Mouse (Mus musculus): ENCODE data around the gene Crtac1.

The Crtac1 gene

GRCm38 (mm10) chr19:42431485-42432190, at the start of gene Crtac1:
Gene Crtac1, minus strand, starts transcription at chr19:42431783.
- in situ Hi-C loops (cut with MboI; ENCODE audit: low sequenced_read_pairs), result no loop called here

- in situ Hi-C loops (cut with MboI; ENCODE audit: low sequenced_read_pairs), result no loop called here
Observed at GRCm38 (mm10) chr19:42478303-42478702, 46.7 kb upstream of the Crtac1 start.

DNA sequence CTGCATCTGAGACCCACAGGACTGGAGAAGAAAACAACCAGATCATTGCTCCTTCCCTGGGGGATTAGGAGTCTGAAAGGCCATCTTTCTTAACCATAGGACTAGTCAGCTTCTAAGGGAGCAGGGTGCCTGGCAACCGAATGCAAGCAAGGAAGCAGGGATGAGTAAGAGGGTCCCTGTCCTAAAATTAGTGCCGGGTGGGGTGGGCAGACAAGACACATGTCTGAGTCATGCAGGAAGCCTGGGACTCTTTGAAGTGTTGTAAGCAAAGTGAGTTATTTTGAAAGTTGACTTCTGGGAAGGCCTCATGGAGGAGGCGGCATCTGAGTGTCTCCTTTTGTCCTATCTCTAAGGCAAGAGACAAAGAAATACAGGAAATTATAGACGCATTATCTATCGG, 46.2 kb upstream of the Crtac1 start:
- in situ Hi-C loops (cut with MboI; ENCODE audit: low sequenced_read_pairs), result no loop called here

DNA sequence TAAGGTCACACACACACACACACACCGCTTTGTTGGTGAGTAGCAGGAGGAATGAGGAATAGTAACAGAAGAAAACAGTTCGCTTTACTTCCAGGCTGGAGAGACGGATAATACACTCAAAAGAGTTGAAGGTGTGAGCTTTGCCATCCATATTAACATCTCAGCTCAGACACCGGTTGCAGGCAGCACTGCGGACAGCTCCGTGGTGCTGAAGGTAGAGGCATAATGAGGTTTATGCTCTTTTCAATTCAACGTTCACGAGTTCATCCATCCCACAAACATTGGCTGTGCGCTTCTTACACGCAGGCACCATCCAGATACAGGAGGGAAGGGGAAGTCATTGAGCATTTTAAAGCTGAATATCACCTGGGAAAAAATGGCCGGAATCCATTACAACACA, 41.2 kb upstream of the Crtac1 start:
- in situ Hi-C loops (cut with MboI; ENCODE audit: low sequenced_read_pairs), result no loop called here

DNA sequence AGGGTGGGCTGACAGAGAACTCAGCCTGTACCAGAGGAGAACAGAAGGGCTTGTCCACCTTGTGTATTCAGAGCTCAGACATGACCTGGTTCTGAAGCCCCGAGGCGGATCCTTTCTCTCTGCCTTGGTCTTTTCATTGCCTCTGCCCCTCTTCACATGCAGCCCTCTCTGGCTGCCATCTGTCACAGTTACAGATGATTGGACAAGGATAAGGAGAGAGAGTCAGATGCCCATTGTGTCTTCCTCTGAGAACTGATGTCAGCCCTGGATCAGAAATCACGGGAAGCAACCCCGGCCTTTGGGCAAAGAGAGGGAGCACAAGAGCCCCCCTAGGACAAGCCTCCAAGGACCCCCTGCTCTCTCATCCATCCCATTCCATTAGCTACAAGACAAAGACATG, 40.0 kb upstream of the Crtac1 start:
- in situ Hi-C loops (cut with MboI; ENCODE audit: low sequenced_read_pairs), result no loop called here

DNA sequence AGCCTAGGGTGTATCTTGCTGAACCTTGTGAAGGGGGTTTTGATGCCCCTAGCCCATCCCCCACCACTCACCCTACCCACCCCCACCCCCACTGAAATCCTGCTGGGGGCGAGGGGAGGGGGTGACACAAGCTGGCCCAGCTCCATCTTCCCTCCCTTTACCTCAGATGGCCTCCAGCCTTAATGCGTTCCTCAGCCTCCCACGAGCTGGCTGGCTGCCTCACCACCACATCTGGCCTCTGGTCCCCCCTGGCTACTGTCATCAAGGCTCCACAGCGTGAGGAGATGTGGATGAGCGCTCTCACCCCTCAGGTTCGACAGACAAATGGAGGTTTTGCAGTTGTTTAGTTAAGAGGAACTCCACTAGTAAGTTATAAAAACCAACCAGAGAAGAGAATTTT, 30.3 kb upstream of the Crtac1 start:
- in situ Hi-C loops (cut with MboI; ENCODE audit: low sequenced_read_pairs), result no loop called here

- in situ Hi-C loops (cut with MboI; ENCODE audit: low sequenced_read_pairs), result no loop called here
Observed at GRCm38 (mm10) chr19:42461353-42461752, 29.8 kb upstream of the Crtac1 start.

DNA sequence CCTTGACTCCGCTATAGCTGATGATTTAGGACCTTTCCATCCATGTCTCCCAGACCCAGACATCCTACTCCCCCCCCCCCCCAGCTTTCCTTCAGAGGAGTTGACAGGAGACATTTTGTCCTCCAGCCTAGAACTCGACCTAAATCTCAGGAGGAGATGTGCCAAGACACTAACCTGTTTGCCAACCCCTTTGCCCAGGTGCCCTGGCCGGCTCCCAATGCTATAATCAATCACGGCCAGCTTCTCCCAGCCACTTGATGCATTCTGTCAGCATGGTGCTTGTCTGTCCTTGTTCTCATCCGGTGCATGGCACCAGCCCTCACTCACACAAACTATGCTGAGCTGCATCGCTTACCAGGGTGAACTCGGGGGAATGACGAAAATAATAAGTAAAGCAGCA, 27.9 kb upstream of the Crtac1 start:
- in situ Hi-C loops (cut with MboI; ENCODE audit: low sequenced_read_pairs), result no loop called here

DNA sequence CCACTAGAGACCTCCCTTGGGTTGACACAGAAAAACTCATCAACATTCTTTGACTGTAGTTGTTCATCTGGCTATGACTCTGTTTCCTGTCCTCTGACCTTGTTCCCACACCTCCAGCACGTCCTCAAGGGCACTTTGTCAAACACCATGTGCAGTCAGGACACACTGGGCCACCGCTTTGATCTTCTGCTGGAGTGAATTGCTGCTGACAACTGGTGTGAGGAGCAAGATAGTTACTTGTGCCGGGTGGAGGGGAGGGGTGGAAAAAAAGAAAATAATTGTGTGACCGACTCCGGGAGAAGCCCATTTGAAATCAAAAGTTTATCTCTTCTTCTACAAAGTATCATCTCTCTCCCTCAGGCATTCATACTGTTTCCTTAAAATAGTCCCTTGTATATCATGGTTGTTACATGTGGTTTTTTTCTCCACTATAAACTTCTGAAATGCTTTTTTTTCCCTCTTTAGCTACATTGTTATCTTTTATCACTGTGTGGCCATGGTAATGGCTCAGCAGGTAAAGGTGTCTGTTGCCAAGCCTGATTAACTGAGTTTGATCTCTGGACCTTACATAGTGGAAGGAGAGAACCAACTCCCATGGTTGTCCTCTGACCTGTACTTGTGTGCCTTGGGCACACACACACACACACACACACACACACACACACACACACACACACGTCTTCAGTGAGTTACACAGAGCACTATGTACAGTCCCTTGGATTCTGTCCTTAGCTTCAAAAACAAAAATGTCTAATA, 23.1 kb upstream of the Crtac1 start:
- in situ Hi-C loops (cut with MboI; ENCODE audit: low sequenced_read_pairs), result no loop called here

GRCm38 (mm10) chr19:42454006-42454405, 22.4 kb upstream of the Crtac1 start:
- in situ Hi-C loops (cut with MboI; ENCODE audit: low sequenced_read_pairs), result no loop called here

- in situ Hi-C loops (cut with MboI; ENCODE audit: low sequenced_read_pairs), result no loop called here
Observed at GRCm38 (mm10) chr19:42452539-42452938, 21.0 kb upstream of the Crtac1 start.

DNA sequence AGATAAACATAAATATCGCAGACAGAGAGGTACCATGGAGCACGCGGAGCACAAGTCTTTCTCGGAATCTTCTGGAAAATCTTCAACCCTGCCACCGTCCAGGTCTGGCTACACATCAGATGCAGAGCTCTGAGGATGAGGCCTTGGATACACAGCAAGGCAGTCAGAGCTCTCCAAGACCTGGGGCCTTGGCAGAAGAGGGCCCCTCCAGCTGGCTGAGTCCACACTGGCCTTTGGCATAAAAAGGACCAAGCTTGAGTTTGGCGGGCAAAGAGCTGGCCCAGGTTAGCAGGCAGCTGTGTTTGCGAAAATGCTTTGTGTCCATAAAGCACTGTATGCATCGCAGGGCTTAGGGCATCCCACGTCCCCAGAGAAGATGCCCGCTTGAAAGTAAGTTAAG, 17.0 kb upstream of the Crtac1 start:
- in situ Hi-C loops (cut with MboI; ENCODE audit: low sequenced_read_pairs), result no loop called here

DNA sequence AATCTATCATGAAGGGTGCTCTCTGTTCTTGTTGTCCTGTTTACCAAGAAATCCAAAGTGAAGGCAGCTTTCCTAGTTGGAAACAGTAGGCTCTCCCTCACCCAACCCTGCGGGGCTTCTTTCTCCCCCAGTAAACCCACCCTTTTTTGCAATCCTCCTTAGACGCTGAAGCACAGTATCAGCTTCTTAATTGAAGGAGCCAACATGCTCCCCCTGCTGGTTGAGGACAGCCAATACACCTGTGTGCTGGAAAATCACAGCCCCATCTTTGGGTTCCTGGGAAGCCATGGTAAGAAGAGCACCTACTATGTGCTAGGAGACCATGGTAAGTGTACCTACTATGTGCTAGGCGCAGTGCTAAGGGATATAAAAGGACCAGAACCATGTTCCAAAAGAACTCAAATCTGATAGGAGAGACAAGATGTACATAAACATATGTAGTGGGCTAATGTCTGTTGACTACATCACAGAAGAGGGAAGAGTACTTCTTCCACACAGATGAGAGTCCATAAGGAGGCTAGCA, 12.4 kb upstream of the Crtac1 start:
- in situ Hi-C loops (cut with MboI; ENCODE audit: low sequenced_read_pairs), result no loop called here

- in situ Hi-C loops (cut with MboI; ENCODE audit: low sequenced_read_pairs), result no loop called here
Observed at GRCm38 (mm10) chr19:42443266-42443665, 11.7 kb upstream of the Crtac1 start.

- in situ Hi-C loops (cut with MboI; ENCODE audit: low sequenced_read_pairs), result no loop called here
Observed at GRCm38 (mm10) chr19:42442246-42443197, 10.9 kb upstream of the Crtac1 start.

DNA sequence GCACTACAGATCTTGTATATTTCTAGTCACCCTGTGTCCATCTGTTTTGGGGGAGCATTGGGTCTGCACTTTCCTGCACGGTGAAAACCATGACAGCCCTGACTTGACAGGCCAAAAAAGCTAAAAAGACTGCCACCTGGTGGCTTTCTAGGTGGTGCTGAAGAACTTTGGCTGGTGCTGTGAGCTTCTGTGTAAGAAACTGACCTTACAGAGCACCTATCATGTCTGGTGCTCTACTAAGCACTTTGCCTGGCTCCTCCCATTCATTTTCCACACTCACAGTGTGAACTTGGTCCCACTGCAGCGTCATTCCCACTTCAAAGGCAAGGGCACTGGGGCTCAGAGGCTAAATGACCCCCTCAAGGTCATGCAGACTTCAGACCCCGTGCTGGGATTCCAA, 8.5 kb upstream of the Crtac1 start:
- in situ Hi-C loops (cut with MboI; ENCODE audit: low sequenced_read_pairs), result no loop called here

GRCm38 (mm10) chr19:42439353-42439752, 7.8 kb upstream of the Crtac1 start:
- in situ Hi-C loops (cut with MboI; ENCODE audit: low sequenced_read_pairs), result no loop called here

DNA sequence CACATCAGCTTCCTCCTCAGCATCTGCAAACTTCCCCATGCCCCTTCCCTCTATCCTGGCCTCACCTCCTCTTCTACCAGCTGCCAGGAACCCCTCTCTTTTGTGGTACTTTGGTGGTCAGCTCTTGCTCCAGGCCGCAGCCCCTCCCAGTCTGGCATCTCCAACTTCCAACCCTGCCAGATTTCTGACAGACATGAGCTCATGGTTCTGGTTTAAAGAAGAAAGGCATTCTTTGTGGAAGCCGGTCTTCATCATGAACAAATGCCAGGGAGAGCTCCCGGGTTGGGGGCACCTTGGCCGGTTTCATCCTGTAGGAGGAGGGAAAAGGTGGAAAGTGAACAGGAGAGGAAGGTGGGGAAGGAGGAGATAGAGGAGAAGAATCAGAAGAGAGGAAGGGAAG, 4.0 kb upstream of the Crtac1 start:
- in situ Hi-C loops (cut with MboI; ENCODE audit: low sequenced_read_pairs), result no loop called here

DNA sequence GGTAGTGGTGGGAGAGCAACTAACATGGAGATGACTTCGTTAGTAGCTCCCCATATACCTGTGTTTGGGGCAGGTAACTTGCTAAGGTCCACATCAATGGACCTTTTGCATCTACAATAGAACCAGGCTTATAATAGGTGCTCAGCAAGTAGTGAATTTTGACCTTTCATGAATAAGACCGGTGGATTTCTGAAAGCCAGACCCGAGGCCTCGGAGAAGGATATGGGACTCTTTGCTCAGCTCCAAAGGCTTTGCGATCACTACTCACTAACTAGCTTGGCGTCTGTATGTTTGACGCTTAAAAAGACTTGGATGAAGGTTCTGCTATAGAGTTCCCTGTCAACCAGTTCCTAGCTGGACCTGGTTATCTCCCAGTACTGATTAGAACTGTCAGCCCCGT, 1.2 kb upstream of the Crtac1 start:
- in situ Hi-C loops (cut with MboI; ENCODE audit: low sequenced_read_pairs), result no loop called here

GRCm38 (mm10) chr19:42432191-42432590, 608 bp upstream of the Crtac1 start:
- in situ Hi-C loops (cut with MboI; ENCODE audit: low sequenced_read_pairs), result no loop called here

DNA sequence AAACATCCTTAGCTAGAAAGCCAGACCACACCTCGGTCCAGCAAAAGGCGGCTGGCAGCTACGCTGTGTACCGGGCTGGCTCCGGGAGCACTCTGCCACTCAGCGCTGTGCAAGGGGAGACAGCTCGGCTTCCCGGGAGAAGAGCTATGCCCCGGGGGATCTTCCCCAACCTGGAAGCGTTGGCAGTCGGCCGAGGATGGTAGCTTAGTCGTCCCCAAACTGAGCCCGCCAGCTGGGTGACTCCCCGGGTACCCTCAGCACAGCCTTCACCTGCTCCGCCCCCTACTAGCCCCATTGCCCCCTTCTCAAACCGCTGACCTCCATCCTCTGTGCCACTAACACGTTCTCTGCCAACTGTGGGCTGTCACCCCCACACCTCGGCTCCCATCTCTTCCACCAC, 602 bp downstream of the Crtac1 start:
- in situ Hi-C loops (cut with MboI; ENCODE audit: low sequenced_read_pairs), result no loop called here

Measured in CH12F3 (cell line).